Mouse (Mus musculus): ENCODE results near the gene Fam205c. TPM values are rescaled to one million over a fixed set of nuclear protein-coding genes. Genes with fewer than 3 reads are reported as not detected.
A peak's percentile ranks its signal among the peaks of the same experiment; 100 is the strongest.

The Fam205c gene
- polyA plus RNA-seq (2016; fragmentation: Nextera tagmentation; extraction: Ambion mirVana), result 0.74 and 1.6 TPM in 2 replicates

DNA sequence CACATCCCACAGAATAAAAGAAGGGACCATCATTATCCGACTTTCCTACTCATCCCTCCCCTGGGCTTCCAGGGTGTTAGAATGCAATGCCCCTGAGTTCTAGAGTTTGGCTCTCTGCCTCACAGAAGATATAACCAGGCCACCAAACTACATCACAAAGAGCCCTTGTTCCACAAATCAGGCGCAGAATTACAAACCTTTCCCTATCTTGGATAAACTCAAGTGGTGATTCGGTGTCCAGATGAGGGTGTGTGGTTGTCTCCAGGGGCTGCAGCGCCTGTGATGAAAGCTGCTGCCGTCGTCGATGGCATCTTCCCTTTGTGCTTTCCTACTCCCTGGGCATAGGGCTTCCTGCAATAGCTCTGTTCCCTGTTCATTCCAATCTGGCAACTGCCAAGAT is at the start of gene Fam205c:
Gene Fam205c, minus strand, starts transcription at position 101 of the 400 bp plus-strand sequence.
- no peak within 1 kb of the TSS for H3K4me3 ChIP-seq
- H3K27ac ChIP-seq, result no peak within 1 kb of the TSS
- H3K4me2 ChIP-seq (replicated peaks), result no peak within 1 kb of the TSS
- no peak for ATAC-seq (ENCODE audit: insufficient number of reproducible peaks, insufficient read depth, low FRiP score, low TSS enrichment)
- no peaks in the 10 kb centered on the region for H3K27me3 ChIP-seq
- H3K9me3 ChIP-seq, result no peaks in the 10 kb centered on the region
- H3K36me3 ChIP-seq, result no peaks in the 10 kb centered on the region
- no peak within 1 kb of the TSS for H3K9ac ChIP-seq
- 81% methylated on average over 7 of the region's 7 CpGs for WGBS
- no peaks in the 10 kb centered on the region for H3K4me1 ChIP-seq

DNA sequence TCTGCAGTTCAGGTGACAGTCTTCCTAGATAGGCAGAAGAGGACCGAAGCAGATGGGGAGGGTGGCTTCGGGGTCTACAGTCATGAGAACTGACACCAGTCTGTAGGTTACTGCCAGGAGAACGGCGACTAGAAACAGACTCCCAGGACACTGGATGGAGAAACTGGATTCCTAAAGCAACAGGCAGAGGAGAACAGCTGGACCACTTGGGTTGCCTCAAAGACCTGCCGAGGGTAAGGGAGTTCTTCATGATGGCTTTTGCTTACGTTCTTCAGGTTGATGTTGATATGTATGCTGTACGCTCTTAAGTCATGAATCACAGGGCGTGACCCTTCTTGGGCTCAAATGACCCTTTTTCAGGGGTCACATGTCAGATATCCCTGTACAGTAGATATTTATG is 48.4 kb upstream of the Fam205c start:
- ATAC-seq (ENCODE audit: insufficient number of reproducible peaks, insufficient read depth, low FRiP score, low TSS enrichment), result no peak
- H3K27ac ChIP-seq, result no peak overlapping the region
- H3K36me3 ChIP-seq, result no peaks in the 10 kb centered on the region
- no peak overlapping the region for H3K9ac ChIP-seq
- no peaks in the 10 kb centered on the region for H3K4me1 ChIP-seq
- H3K4me3 ChIP-seq, result no peak overlapping the region
- peaks cover 22% of the 10 kb centered on the region for H3K27me3 ChIP-seq
- no peak overlapping the region for H3K4me2 ChIP-seq (replicated peaks)
- WGBS, result 83% methylated on average over 8 of the region's 8 CpGs
- no peaks in the 10 kb centered on the region; the same call in 1 of the 2 replicates for H3K9me3 ChIP-seq

DNA sequence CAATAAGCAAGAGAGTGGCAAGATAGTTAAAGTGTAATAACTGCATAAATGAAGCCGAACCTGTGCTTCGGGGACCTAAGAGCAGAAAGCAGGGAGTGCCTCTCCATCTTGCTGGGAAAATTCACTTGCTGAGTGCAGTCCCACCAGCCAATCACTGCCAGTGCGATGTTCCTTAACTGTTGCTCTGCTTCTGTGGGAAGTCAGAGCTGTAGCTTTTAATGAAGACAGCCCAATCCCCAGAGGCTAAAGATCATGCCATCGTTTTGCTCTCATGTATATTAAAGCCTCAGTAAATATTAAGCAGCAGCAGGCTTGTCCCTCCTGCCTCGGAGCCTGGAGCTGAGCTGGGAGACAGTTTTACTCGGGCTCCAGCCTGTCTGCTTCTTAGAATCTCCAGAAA is 48.0 kb upstream of the Fam205c start:
- 72% methylated on average over 6 of the region's 6 CpGs for WGBS
- Histone ChIP-seq H3K27ac (no peak overlapping the region), H3K36me3 (no peaks in the 10 kb centered on the region), H3K9me3 (no peaks in the 10 kb centered on the region; the same call in 1 of the 2 replicates), H3K27me3 (peaks cover 26% of the 10 kb centered on the region), H3K4me1 (no peaks in the 10 kb centered on the region), H3K4me2 (replicated peaks) (no peak overlapping the region), H3K9ac (no peak overlapping the region), H3K4me3 (no peak overlapping the region)
- ATAC-seq (ENCODE audit: insufficient number of reproducible peaks, insufficient read depth, low FRiP score, low TSS enrichment), result no peak

DNA sequence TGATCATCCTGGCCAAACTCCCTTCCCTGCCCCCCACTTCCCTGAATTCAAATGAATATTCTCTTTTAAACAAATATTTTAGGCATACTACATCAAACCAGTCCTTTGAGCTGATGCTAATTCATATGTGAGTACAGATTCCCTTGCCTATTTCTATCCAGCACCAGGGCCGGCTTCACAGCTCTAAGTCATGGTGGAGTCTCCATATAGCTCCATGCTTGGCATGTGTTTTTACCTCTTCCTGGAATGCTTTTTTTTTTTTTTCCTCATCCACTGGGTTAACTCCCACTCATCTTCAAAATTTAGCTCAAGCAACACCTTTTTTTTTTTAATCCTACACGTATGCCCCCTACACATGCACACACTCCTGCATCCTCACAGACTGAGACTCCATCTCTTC is 47.5 kb upstream of the Fam205c start:
- H3K9ac ChIP-seq, result no peak overlapping the region
- H3K9me3 ChIP-seq, result no peaks in the 10 kb centered on the region; the same call in 1 of the 2 replicates
- H3K4me1 ChIP-seq, result no peaks in the 10 kb centered on the region
- ATAC-seq (ENCODE audit: insufficient number of reproducible peaks, insufficient read depth, low FRiP score, low TSS enrichment), result no peak
- H3K27me3 ChIP-seq, result peaks cover 30% of the 10 kb centered on the region
- H3K4me2 ChIP-seq (replicated peaks), result no peak overlapping the region
- WGBS, result 90% methylated on average over 2 of the region's 2 CpGs
- no peaks in the 10 kb centered on the region for H3K36me3 ChIP-seq
- H3K27ac ChIP-seq, result no peak overlapping the region
- no peak overlapping the region for H3K4me3 ChIP-seq

DNA sequence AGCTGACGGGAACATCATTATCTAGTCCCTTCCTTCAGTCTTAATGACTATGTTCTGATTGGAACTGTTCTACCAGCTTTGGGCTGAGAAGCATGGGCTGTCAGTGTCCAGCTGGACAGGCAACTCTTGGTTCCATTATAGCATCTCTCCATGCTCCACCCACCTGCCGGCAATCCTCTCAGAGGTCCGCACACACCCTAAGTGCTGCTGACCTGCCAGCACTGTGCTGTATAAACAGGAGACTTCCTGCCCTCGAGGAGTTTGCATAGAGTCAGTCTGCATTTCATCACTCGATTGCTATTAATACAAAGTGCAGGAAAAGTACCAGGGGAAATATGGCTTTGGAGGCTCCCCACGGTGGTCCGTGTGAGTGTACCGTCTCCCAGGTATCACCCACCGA is 46.7 kb upstream of the Fam205c start:
- WGBS, result 71% methylated on average over 9 of the region's 9 CpGs
- ATAC-seq (ENCODE audit: insufficient number of reproducible peaks, insufficient read depth, low FRiP score, low TSS enrichment), result no peak

DNA sequence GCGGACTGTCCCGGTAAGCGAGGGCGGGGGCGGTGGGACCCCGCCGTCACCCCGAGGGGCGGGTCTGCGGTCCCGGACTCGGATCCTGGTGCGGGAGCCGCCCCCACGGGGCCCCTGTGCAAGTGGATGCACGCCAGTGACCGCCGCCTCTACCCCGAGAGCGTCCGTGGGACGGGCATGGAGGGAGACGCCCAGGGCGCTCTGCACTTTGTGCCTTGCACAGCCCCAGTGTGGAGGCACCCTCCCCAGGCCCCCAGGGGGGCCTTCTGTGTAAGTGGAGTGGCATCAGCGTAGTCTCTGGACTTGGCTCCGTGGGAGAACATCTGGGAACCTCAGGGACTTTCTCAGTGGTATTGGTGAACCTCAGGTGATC is 43.4 kb upstream of the Fam205c start:
- Histone ChIP-seq H3K4me1 (no peaks in the 10 kb centered on the region), H3K36me3 (no peaks in the 10 kb centered on the region), H3K27me3 (peaks cover 50% of the 10 kb centered on the region), H3K4me3 (peak overlapping the region; percentile 55), H3K9ac (peak overlapping the region; percentile 76), H3K4me2 (replicated peaks) (peak overlapping the region; percentile 88), H3K9me3 (no peaks in the 10 kb centered on the region; the same call in 1 of the 2 replicates), H3K27ac (no peak overlapping the region)
- WGBS, result 4% methylated on average over 26 of the region's 26 CpGs
- ATAC-seq (ENCODE audit: insufficient number of reproducible peaks, insufficient read depth, low FRiP score, low TSS enrichment), result peak; percentile 52; the same call in 1 of the 2 replicates

More for the DNA sequence above, 46.7 kb upstream of the Fam205c start:
- H3K27ac ChIP-seq, result no peak overlapping the region
- H3K4me1 ChIP-seq, result no peaks in the 10 kb centered on the region
- no peaks in the 10 kb centered on the region for H3K36me3 ChIP-seq
- H3K9me3 ChIP-seq, result no peaks in the 10 kb centered on the region; the same call in 1 of the 2 replicates
- H3K4me3 ChIP-seq, result no peak overlapping the region
- peaks cover 38% of the 10 kb centered on the region for H3K27me3 ChIP-seq
- H3K4me2 ChIP-seq (replicated peaks), result no peak overlapping the region
- H3K9ac ChIP-seq, result no peak overlapping the region

DNA sequence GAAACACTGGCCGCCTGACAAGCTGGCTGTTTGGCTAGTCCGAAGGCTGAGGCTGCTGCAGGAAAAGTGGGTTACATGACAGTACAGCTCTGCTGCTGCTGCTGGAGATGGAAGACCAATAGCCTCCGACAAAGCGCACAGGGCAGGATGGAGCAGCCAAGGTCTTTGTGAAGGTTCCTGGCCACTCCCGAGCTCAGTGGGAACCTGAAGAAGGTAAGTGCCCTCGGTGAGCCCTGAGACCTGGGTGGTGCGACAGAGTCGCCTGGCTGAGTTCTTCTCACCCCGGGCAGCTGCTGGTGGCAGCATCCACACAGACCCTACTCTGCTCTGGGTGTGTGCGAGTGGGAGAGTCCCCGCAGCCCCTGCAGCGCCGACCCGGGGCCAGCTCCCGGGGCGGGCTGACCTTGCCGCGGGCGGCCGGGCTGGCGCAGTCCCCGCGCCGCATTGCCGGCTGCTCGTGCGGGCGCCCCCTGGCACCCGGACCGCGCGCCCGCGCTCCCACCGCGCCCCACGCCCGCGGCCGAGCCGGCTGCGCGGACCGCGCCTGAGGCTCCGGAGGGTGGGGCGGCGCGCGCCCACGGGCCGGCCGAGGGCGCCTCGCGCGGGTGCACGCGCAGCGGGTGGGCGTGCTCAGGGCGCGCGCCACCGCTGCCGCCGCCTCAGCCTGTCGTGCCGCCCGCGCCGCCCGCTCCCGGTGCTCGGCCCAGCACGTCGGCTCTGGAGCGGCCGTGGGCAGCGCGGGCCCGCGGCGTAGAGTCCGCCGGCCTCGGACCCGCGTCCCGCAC is 42.8 kb upstream of the Fam205c start, which contains the start of gene Phf24:
Gene Phf24, plus strand, starts transcription at position 44 of the 785 bp plus-strand sequence.
- Histone ChIP-seq H3K36me3 (no peaks in the 10 kb centered on the region), H3K9ac (peak within 1 kb of the TSS; percentile 76), H3K9me3 (no peaks in the 10 kb centered on the region; the same call in 1 of the 2 replicates), H3K27me3 (peaks cover 54% of the 10 kb centered on the region), H3K27ac (no peak within 1 kb of the TSS), H3K4me1 (no peaks in the 10 kb centered on the region), H3K4me2 (replicated peaks) (peak within 1 kb of the TSS; percentile 88), H3K4me3 (peak within 1 kb of the TSS; percentile 55)
- WGBS, result under 1% methylated on average over 44 of the region's 90 CpGs
- peak; percentile 56; the same call in 1 of the 2 replicates for ATAC-seq (ENCODE audit: insufficient number of reproducible peaks, insufficient read depth, low FRiP score, low TSS enrichment)

DNA sequence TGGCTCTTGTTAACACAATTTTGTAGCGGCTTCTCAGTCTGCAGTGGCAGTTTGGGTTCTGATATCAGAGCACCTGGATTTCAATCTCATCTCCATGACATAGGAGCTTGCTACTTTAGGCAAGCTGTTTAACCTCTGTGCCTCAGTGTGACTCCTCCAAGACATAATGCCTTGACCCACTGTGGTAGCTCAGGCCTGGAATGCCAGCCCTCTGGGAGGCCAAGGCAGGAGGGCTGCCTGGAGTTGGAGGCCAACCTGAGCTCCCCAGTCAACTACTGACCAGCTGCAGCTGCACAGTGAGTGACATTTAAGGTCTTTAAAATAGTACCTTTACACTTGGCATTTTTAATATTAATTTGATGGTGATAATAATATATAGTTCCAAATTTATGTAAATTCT is 41.9 kb upstream of the Fam205c start:
- no peaks in the 10 kb centered on the region; the same call in 1 of the 2 replicates for H3K9me3 ChIP-seq
- H3K4me1 ChIP-seq, result no peaks in the 10 kb centered on the region
- no peak overlapping the region for H3K9ac ChIP-seq
- H3K4me2 ChIP-seq (replicated peaks), result no peak overlapping the region
- H3K27ac ChIP-seq, result no peak overlapping the region
- no peak for ATAC-seq (ENCODE audit: insufficient number of reproducible peaks, insufficient read depth, low FRiP score, low TSS enrichment)
- no peak overlapping the region for H3K4me3 ChIP-seq
- peaks cover 54% of the 10 kb centered on the region for H3K27me3 ChIP-seq
- WGBS, result 71% methylated on average over 1 of the region's 1 CpGs
- no peaks in the 10 kb centered on the region for H3K36me3 ChIP-seq

DNA sequence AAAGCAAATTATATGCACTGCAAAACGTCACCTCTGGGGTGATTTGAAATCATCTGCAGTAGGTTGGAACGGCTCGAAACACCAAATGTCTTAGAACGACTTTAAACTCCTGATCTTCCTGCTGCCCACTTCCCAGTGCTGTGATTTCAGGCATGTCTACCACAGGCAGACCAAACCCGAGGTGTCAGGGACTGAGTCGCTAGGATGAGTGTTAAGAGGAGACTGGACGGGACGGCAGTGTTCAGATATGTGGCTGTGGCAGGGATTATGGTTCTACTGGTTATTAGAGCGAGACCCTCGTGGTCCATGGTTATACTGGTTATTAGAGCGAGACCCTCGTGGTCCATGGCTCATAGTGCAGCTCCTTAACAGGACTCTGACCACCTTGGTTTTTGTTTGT is 41.3 kb upstream of the Fam205c start:
- Histone ChIP-seq H3K9ac (no peak overlapping the region), H3K4me3 (no peak overlapping the region), H3K27me3 (peaks cover 54% of the 10 kb centered on the region), H3K4me1 (no peaks in the 10 kb centered on the region), H3K36me3 (no peaks in the 10 kb centered on the region), H3K9me3 (no peaks in the 10 kb centered on the region; the same call in 1 of the 2 replicates), H3K4me2 (replicated peaks) (no peak overlapping the region), H3K27ac (no peak overlapping the region)
- 84% methylated on average over 12 of the region's 12 CpGs for WGBS
- no peak for ATAC-seq (ENCODE audit: insufficient number of reproducible peaks, insufficient read depth, low FRiP score, low TSS enrichment)

DNA sequence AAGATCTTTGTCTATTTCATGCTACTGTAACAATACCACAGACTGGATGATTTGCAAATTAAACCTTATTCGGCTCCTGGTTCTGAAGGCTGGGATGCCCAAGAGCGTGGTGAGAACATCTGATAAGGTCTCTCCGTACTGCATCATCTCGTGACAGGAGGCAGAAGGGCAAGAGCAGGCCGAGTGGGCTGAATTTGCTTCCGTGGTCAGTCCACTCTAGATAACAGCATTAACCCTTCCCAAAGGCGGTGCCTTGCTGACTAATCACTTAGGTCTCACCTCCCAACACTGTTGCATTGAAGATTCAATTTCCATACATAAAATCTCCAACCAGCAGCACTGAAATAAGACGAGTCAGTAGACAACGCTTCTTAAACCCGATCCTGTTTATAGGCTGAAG is 39.4 kb upstream of the Fam205c start:
- Histone ChIP-seq H3K36me3 (no peaks in the 10 kb centered on the region), H3K4me2 (replicated peaks) (no peak overlapping the region), H3K9ac (no peak overlapping the region), H3K27ac (no peak overlapping the region), H3K27me3 (peaks cover 47% of the 10 kb centered on the region), H3K9me3 (no peaks in the 10 kb centered on the region; the same call in 1 of the 2 replicates), H3K4me1 (no peaks in the 10 kb centered on the region), H3K4me3 (no peak overlapping the region)
- 53% methylated on average over 10 of the region's 10 CpGs for WGBS
- no peak for ATAC-seq (ENCODE audit: insufficient number of reproducible peaks, insufficient read depth, low FRiP score, low TSS enrichment)

DNA sequence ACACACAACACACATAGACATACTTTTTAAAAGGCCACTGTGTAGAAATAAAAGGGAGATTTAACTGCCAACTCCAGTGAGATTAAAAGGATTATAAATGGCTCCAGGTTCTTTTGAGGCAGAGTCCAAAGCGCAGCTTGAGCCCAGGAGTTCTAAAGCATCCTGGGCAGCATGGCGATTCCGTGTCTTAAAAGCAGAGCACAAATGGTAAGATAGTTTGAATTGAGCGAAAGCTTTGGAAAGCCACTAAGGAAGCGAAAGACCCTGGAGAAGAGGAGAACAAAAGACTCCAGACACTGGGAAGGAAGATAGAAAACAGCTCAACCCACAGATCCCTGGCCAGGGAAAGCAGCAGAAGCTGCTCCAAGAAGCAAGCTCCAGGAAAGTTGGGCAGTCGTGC is 30.9 kb upstream of the Fam205c start:
- ATAC-seq (ENCODE audit: insufficient number of reproducible peaks, insufficient read depth, low FRiP score, low TSS enrichment), result no peak
- H3K36me3 ChIP-seq, result no peaks in the 10 kb centered on the region
- no peaks in the 10 kb centered on the region for H3K4me1 ChIP-seq
- no peaks in the 10 kb centered on the region for H3K9me3 ChIP-seq
- 77% methylated on average over 6 of the region's 6 CpGs for WGBS
- H3K9ac ChIP-seq, result no peak overlapping the region
- H3K4me2 ChIP-seq (replicated peaks), result no peak overlapping the region
- H3K27me3 ChIP-seq, result no peaks in the 10 kb centered on the region
- H3K27ac ChIP-seq, result no peak overlapping the region
- H3K4me3 ChIP-seq, result no peak overlapping the region

DNA sequence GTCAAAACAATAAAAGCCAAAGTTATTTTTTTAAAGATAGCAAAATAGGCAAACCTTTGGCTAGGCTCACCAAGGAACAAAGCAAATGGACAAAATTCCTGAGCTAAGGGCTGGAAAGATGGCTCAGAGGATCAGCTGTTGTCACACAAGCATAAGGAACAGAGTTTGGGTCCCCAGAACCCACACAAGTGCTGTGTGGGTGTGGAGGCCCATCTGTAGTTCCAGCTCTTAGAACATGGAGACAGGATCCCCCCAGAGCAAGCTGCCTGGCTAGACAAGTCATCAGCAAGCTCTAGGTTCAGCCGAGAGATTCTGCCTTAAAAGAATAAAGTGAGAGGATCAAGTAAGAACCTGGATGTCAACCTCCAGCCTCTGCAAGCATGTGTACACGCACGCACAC is 30.5 kb upstream of the Fam205c start:
- H3K4me3 ChIP-seq, result no peak overlapping the region
- WGBS, result 87% methylated on average over 3 of the region's 3 CpGs
- no peaks in the 10 kb centered on the region for H3K27me3 ChIP-seq
- no peak overlapping the region for H3K4me2 ChIP-seq (replicated peaks)
- no peak overlapping the region for H3K27ac ChIP-seq
- ATAC-seq (ENCODE audit: insufficient number of reproducible peaks, insufficient read depth, low FRiP score, low TSS enrichment), result no peak
- no peaks in the 10 kb centered on the region for H3K36me3 ChIP-seq
- H3K4me1 ChIP-seq, result no peaks in the 10 kb centered on the region
- no peaks in the 10 kb centered on the region for H3K9me3 ChIP-seq
- no peak overlapping the region for H3K9ac ChIP-seq
